Mouse (Mus musculus) MEL (cell line): ENCODE data around the gene Thumpd1. TPM values are rescaled to one million over a fixed set of nuclear protein-coding genes. Genes with fewer than 3 reads are reported as not detected.

ENCODE experiments used
- DNase-seq: peaks from one replicate; pipeline ENCODE4 v3.0.0; 2011; ENCODE audit warnings: low read depth, low spot score
- H3K27ac ChIP-seq: 2 replicates; pipeline ENCODE4 v1.5.1; 2012; ENCODE audit warnings: low read depth, mild to moderate bottlenecking, control low read depth, low read length, moderate library complexity; ENCODE audit not compliant: control insufficient read depth
- H3K27me3 ChIP-seq, 2 experiments: fragments of 150-350 bp in 1 of 2; sonication (generic) in 1 of 2; 2 replicates each; pipeline ENCODE4 v1.6.1; 2012; ENCODE audit warnings: low read length in 2 of 2, mild to moderate bottlenecking in 2 of 2, improper control_type of control experiment in 1 of 2, moderate library complexity in 1 of 2; ENCODE audit not compliant: insufficient read depth in 2 of 2, control insufficient read depth in 1 of 2
- H3K36me3 ChIP-seq, 2 experiments: 2 replicates each; pipeline ENCODE4 v1.6.1; 2012 to 2014; ENCODE audit warnings: low read length in 2 of 2, improper control_type of control experiment in 1 of 2, inconsistent platforms in 1 of 2, mild to moderate bottlenecking in 1 of 2; ENCODE audit not compliant: insufficient read depth in 2 of 2, control insufficient read depth in 1 of 2
- H3K4me1 ChIP-seq, 2 experiments: fragments of 150-350 bp in 1 of 2; sonication (generic) in 1 of 2; 2 replicates each; pipeline ENCODE4 v1.6.1; 2012; ENCODE audit warnings: low read length in 2 of 2, improper control_type of control experiment in 1 of 2, mild to moderate bottlenecking in 1 of 2; ENCODE audit not compliant: insufficient read depth in 2 of 2, control insufficient read depth in 1 of 2
- H3K4me3 ChIP-seq, 2 experiments: fragments of 150-350 bp in 1 of 2; sonication (generic) in 1 of 2; 2 replicates each; pipeline ENCODE4 v1.5.1; 2012; ENCODE audit warnings: low read depth in 2 of 2, low read length in 2 of 2, mild to moderate bottlenecking in 2 of 2, moderate library complexity in 2 of 2, control low read depth in 1 of 2, improper control_type of control experiment in 1 of 2; ENCODE audit not compliant: control insufficient read depth in 1 of 2, insufficient read depth in 1 of 2
- H3K79me2 ChIP-seq: 2 replicates; pipeline ENCODE4 v1.6.1; 2012; ENCODE audit warnings: mild to moderate bottlenecking, low read length, moderate library complexity; ENCODE audit not compliant: control insufficient read depth, poor library complexity, insufficient read depth
- H3K9ac ChIP-seq: 2 replicates; pipeline ENCODE4 v1.6.1; 2012; ENCODE audit warnings: low read depth, mild to moderate bottlenecking, control low read depth, low read length, moderate library complexity; ENCODE audit not compliant: control insufficient read depth, poor library complexity, severe bottlenecking
- H3K9me3 ChIP-seq: fragments of 150-350 bp; sonication (generic); replicated peaks from 2 replicates; pipeline ENCODE4 v1.6.1; 2012; ENCODE audit warnings: mild to moderate bottlenecking, low read length, improper control_type of control experiment, moderate library complexity; ENCODE audit not compliant: insufficient read depth
- BHLHE40 ChIP-seq: IDR thresholded peaks from 2 replicates; pipeline ENCODE4 v1.6.1; 2012; ENCODE audit warnings: low read depth, mild to moderate bottlenecking, inconsistent platforms, low read length, improper control_type of control experiment, borderline replicate concordance
- CHD1 ChIP-seq: IDR thresholded peaks from 2 replicates; pipeline ENCODE4 v1.6.1; 2012; ENCODE audit warnings: low read depth, mild to moderate bottlenecking, inconsistent platforms, low read length, improper control_type of control experiment
- CHD2 ChIP-seq: IDR thresholded peaks from 2 replicates; pipeline ENCODE4 v1.6.1; 2011; ENCODE audit warnings: low read length, improper control_type of control experiment
- CTCF ChIP-seq, 3 experiments: IDR thresholded peaks in 2 of 3; conservative IDR thresholded peaks in 1 of 3; 2 replicates each; pipeline ENCODE4 v1.5.1; 2011 to 2012; ENCODE audit warnings: low read length in 3 of 3, low read depth in 2 of 3, mild to moderate bottlenecking in 2 of 3, improper control_type of control experiment in 1 of 3, inconsistent platforms in 1 of 3, mixed read lengths in 1 of 3, moderate library complexity in 1 of 3; ENCODE audit not compliant: control insufficient read depth in 1 of 3, insufficient read depth in 1 of 3, poor library complexity in 1 of 3, severe bottlenecking in 1 of 3
- E2F4 ChIP-seq: IDR thresholded peaks from 2 replicates; pipeline ENCODE4 v1.6.1; 2011; ENCODE audit warnings: low read depth, low read length, improper control_type of control experiment, borderline replicate concordance
- ELF1 ChIP-seq: IDR thresholded peaks from 2 replicates; pipeline ENCODE4 v1.6.1; 2014; ENCODE audit warnings: low read depth, mild to moderate bottlenecking, inconsistent platforms, low read length, improper control_type of control experiment, moderate library complexity
- GABPA ChIP-seq: IDR thresholded peaks from 2 replicates; pipeline ENCODE4 v1.6.1; 2012; ENCODE audit warnings: low read depth, mild to moderate bottlenecking, inconsistent platforms, low read length, improper control_type of control experiment, moderate library complexity
- GATA1 ChIP-seq: IDR thresholded peaks from 2 replicates; pipeline ENCODE4 v1.6.1; 2011; ENCODE audit warnings: low read depth, low read length, improper control_type of control experiment
- HCFC1 ChIP-seq: IDR thresholded peaks from 2 replicates; pipeline ENCODE4 v1.6.1; 2012; ENCODE audit warnings: low read depth, mild to moderate bottlenecking, inconsistent platforms, low read length, improper control_type of control experiment, moderate library complexity
- KAT2A ChIP-seq: conservative IDR thresholded peaks from 2 replicates; pipeline ENCODE4 v1.6.1; 2012; ENCODE audit warnings: low read depth, low read length, improper control_type of control experiment, inconsistent platforms
- MAZ ChIP-seq: IDR thresholded peaks from 2 replicates; pipeline ENCODE4 v1.6.1; 2012; ENCODE audit warnings: low read depth, mild to moderate bottlenecking, inconsistent platforms, low read length, improper control_type of control experiment
- MEF2A ChIP-seq: IDR thresholded peaks from 2 replicates; pipeline ENCODE4 v1.6.1; 2014; ENCODE audit warnings: low read depth, mild to moderate bottlenecking, inconsistent platforms, low read length, improper control_type of control experiment; ENCODE audit not compliant: poor library complexity, insufficient replicate concordance, severe bottlenecking; ENCODE audit errors: extremely low read depth
- MXI1 ChIP-seq: IDR thresholded peaks from 2 replicates; pipeline ENCODE4 v1.6.1; 2011; ENCODE audit warnings: mild to moderate bottlenecking, low read depth, low read length, improper control_type of control experiment
- MYB ChIP-seq: IDR thresholded peaks from 2 replicates; pipeline ENCODE4 v1.6.1; 2011; ENCODE audit warnings: mild to moderate bottlenecking, low read depth, low read length, improper control_type of control experiment
- MYC ChIP-seq: IDR thresholded peaks from 2 replicates; pipeline ENCODE4 v1.6.1; 2011; ENCODE audit warnings: low read depth, mild to moderate bottlenecking, low read length, improper control_type of control experiment, moderate library complexity
- NELFE ChIP-seq: IDR thresholded peaks from 2 replicates; pipeline ENCODE4 v1.6.1; 2011; ENCODE audit warnings: low read depth, low read length, improper control_type of control experiment
- POLR2AphosphoS2 ChIP-seq: IDR thresholded peaks from 2 replicates; pipeline ENCODE4 v1.6.1; 2011; ENCODE audit warnings: low read length, improper control_type of control experiment
- POLR2AphosphoS5 ChIP-seq: IDR thresholded peaks from 2 replicates; pipeline ENCODE4 v1.6.1; 2012; ENCODE audit warnings: low read depth, borderline replicate concordance, mild to moderate bottlenecking, inconsistent platforms, low read length, moderate library complexity, mixed read lengths
- RAD21 ChIP-seq: IDR thresholded peaks from 2 replicates; pipeline ENCODE4 v1.6.1; 2011; ENCODE audit warnings: mild to moderate bottlenecking, low read depth, low read length, improper control_type of control experiment
- RCOR1 ChIP-seq: IDR thresholded peaks from 2 replicates; pipeline ENCODE4 v1.6.1; 2012; ENCODE audit warnings: low read depth, mild to moderate bottlenecking, inconsistent platforms, low read length, improper control_type of control experiment
- SIN3A ChIP-seq: IDR thresholded peaks from 2 replicates; pipeline ENCODE4 v1.6.1; 2012; ENCODE audit warnings: low read length, improper control_type of control experiment, inconsistent platforms
- SMC3 ChIP-seq: IDR thresholded peaks from 2 replicates; pipeline ENCODE4 v1.6.1; 2011; ENCODE audit warnings: low read depth, low read length, improper control_type of control experiment
- TBP ChIP-seq: IDR thresholded peaks from 2 replicates; pipeline ENCODE4 v1.8.0; 2011; ENCODE audit warnings: low read depth, low read length, improper control_type of control experiment
- USF2 ChIP-seq, 2 experiments: IDR thresholded peaks; 2 replicates each; pipeline ENCODE4 v1.6.1; 2011 to 2012; ENCODE audit warnings: improper control_type of control experiment in 2 of 2, low read length in 2 of 2, borderline replicate concordance in 1 of 2, inconsistent platforms in 1 of 2, low read depth in 1 of 2, mild to moderate bottlenecking in 1 of 2; ENCODE audit not compliant: insufficient read depth in 1 of 2
- ZNF384 ChIP-seq: IDR thresholded peaks from 2 replicates; pipeline ENCODE4 v1.6.1; 2012; ENCODE audit warnings: low read depth, mild to moderate bottlenecking, inconsistent platforms, low read length, improper control_type of control experiment
- polyA plus RNA-seq, 2 experiments: library from polyadenylated mRNA; stranded (reverse) in 1 of 2; unstranded in 1 of 2; fragments of >175 nt in 1 of 2; fragments of >200 nt in 1 of 2; gene quantifications; 2 replicates each; pipeline versions ENCODE4 v1.2.1 to v1.2.4; 2012; ENCODE audit warnings: low replicate concordance in 2 of 2, low read depth in 1 of 2; ENCODE audit not compliant: insufficient read length in 2 of 2, insufficient read depth in 1 of 2, missing spikeins in 1 of 2
- total RNA-seq: library from RNA; depleted of rRNA; stranded (reverse); fragments of 300-350 nt; gene quantifications from 2 replicates; pipeline ENCODE4 v1.2.3, GENCODE M21; 2012

Thumpd1 gene
- total and polyA plus RNA-seq, 3 experiments = 56.4 to 67.5 TPM; not detected in 1

DNA sequence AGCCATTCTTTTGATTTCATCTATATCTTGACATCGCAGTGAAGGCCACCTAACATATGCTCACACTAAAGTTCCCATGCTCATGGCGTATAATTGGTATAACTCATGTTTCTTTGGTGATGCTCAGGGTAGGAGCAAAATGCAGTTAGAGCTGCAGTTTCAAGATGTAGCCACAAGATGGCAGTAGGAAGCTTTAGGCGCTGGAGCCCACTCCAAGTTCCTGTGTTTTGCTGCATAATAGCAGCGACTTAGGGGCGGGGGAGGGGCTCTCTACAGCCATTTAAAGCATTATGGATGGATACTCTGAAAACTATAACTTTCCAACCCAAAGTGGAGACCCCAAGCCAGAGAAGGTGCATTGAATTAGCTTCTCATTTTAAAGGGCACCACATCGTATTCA is 47.1 kb downstream of the Thumpd1 start (continued):
- no peak for TF ChIP-seq MYC
- TF ChIP-seq RCOR1 = no peak
- no peak for TF ChIP-seq NELFE
- no peak for TF ChIP-seq TBP
- TF ChIP-seq SIN3A = no peak
- no peak for TF ChIP-seq ELF1
- no peak for TF ChIP-seq MYB
- no peak for TF ChIP-seq POLR2AphosphoS5
- no peak for TF ChIP-seq ZNF384
- no peak for TF ChIP-seq HCFC1
- TF ChIP-seq RAD21 = peak; percentile 85
- TF ChIP-seq POLR2AphosphoS2 = no peak
- TF ChIP-seq MEF2A = no peak
- TF ChIP-seq, all 39 proteins: peak for 4

DNA sequence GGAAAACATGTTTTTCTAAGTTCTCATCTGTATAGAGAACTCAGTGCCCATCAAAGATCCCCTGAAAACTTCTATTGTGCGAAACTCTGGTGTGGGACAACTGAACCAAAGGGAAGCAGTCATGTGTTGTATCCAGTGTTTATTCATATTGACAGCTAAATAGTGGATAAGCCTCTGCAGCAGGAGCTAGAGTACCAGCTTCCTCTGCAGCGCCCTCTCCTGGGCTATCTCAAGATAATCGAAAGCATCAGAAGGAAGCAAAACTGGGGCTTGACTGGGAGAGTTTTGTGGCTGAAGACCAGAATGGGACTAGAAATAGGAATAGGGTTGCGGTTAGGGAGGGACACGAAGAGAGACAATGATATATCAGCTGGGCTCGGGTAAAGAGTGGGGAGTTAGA is 49.7 kb downstream of the Thumpd1 start:
- Histone ChIP-seq H3K36me3 (no peaks in the 10 kb centered on the region), H3K9ac (no peak overlapping the region), H3K27me3 (no peaks in the 10 kb centered on the region), H3K79me2 (no peaks in the 10 kb centered on the region), H3K9me3 (no peaks in the 10 kb centered on the region), H3K4me3 (no peak overlapping the region), H3K4me1 (no peaks in the 10 kb centered on the region), H3K27ac (no peak overlapping the region)
- TF ChIP-seq CHD1 (no peak), CHD2 (no peak), GABPA (no peak), RAD21 (peak; percentile 14), MAZ (no peak), MXI1 (no peak), CTCF (IDR thresholded peaks at IDR 0.05 in 2 of 3, conservative IDR thresholded peaks at IDR 0.05 in 1 of 3; ENCODE audit: control insufficient read depth in 1 of 3, insufficient read depth in 1 of 3, low read depth in 2 of 3, low read length in 3 of 3, poor library complexity in 1 of 3, severe bottlenecking in 1 of 3) (peak; percentile 43 to 56 (median 45)), SMC3 (peak; percentile 50), MYB (no peak), BHLHE40 (no peak), KAT2A (no peak), MEF2A (no peak), E2F4 (no peak), USF2 (IDR thresholded peaks at IDR 0.05; ENCODE audit: borderline replicate concordance in 1 of 2, insufficient read depth in 1 of 2, low read depth in 1 of 2, low read length in 2 of 2) (no peak), HCFC1 (no peak), GATA1 (no peak), POLR2AphosphoS5 (no peak)
- peak; percentile 28 for DNase-seq
